Mouse (Mus musculus): ENCODE results near the gene Ly86. TPM values are rescaled to one million over a fixed set of nuclear protein-coding genes. Genes with fewer than 3 reads are reported as not detected.

Ly86 gene
- polyA plus RNA-seq, 1 experiment from 2014 or later = 14.1 TPM

- ATAC-seq (ENCODE audit: insufficient read depth, low FRiP score, low read depth) = no peak
- H3K27ac ChIP-seq = no peak overlapping the region
- WGBS = 71% methylated on average over 6 of the region's 6 CpGs
Measured at GRCm38 (mm10) chr13:37465710-37466109, 120.7 kb downstream of the Ly86 start.

DNA sequence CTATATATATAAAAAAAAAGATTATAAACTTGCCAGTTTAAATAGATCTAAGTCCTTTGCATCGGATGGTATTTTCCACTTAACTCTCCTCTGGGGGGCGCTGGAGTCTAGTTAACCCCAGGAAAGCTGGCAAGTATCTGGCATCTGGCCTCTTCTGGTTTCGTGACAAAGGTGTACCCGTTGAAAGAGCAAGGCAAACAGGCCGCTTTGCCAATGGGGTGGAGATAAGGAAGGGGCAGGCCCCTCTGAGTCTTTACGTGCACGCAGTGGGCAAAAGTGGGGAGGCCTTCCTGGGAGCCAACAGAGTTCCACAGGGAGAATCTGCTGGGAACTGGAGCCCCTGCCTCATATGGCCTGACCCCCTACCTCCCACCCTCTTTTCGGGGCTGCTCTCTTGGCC is 122.8 kb downstream of the Ly86 start:
- peaks cover 8% of the 10 kb centered on the region for H3K4me1 ChIP-seq
- 17% methylated on average over 8 of the region's 8 CpGs for WGBS
- no peaks in the 10 kb centered on the region for H3K36me3 ChIP-seq
- no peak overlapping the region for H3K4me3 ChIP-seq (replicated peaks)
- H3K27ac ChIP-seq = peak overlapping the region; percentile 84
- peak overlapping the region; percentile 27; the same call in 1 of the 2 replicates for H3K4me2 ChIP-seq
- H3K27me3 ChIP-seq (replicated peaks) = no peaks in the 10 kb centered on the region
- peak; percentile 86 for ATAC-seq (ENCODE audit: insufficient read depth, low FRiP score, low read depth)
- H3K9ac ChIP-seq = no peak overlapping the region
- H3K9me3 ChIP-seq = no peaks in the 10 kb centered on the region

More at GRCm38 (mm10) chr13:37465710-37466109, 120.7 kb downstream of the Ly86 start:
- Histone ChIP-seq H3K4me3 (replicated peaks) (no peak overlapping the region), H3K27me3 (replicated peaks) (no peaks in the 10 kb centered on the region), H3K4me2 (no peak overlapping the region), H3K36me3 (no peaks in the 10 kb centered on the region), H3K9me3 (no peaks in the 10 kb centered on the region), H3K4me1 (peaks cover 8% of the 10 kb centered on the region), H3K9ac (no peak overlapping the region)

Data from stomach, embryonic 15.5 days (tissue).